In the genomic region with DNA sequence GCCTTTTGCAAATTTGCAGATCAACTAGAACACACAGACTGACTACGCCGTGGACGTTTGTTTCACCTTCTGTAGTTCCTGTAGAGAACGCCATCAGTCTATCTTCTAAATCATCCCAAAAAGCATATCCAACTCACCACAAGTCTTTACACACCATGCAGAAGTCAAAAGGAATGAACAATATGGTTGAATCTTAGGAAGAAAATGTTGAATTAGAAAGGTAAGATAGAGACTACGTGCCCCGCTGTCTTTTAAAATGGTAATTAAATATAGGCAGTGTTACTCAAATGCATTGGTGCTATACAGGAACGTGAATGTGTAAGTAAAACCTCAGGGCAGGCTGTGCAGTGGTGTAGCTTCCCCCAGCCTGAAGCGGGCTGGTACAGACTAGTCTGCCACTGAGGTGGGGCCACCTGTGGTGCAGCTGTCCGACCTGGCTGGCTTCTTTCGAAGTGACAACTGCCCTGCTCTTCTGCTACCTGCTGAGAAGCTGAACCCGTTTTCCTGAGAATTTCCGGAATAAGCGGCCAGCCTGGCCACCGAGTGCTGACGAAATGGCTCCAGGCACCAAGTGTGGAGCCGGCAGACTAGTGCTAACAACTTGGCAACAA, we compare ENCODE assay signal across 11 mouse cellular contexts.
"Had no signal": no experiment of that assay in that cellular context is flagged by ENCODE, and none has a peak within 500 bp of the region (broad histone marks: within the 10 kb centered on the region; RNA-seq: fewer than 3 reads in every experiment).

No protein-coding gene starts in this region.

- H3K27ac ChIP-seq: limb, embryonic 13.5 days; liver, embryonic 14.5 days; midbrain, embryonic 13.5 days had no signal

- H3K4me3 ChIP-seq: limb, embryonic 13.5 days; midbrain, embryonic 13.5 days had no signal

- DNase-seq: kidney, adult 2 months; kidney, postnatal 25 days; layer of hippocampus, adult 9-11 months; layer of hippocampus, postnatal 36 days; lung, adult 18-20 months; right cerebral cortex, postnatal 25 days; thymus, adult 18-20 months; thymus, postnatal 14 days had no signal

- H3K27me3 ChIP-seq: limb, embryonic 13.5 days; midbrain, embryonic 13.5 days had no signal

- H3K36me3 ChIP-seq: limb, embryonic 13.5 days; midbrain, embryonic 13.5 days had no signal
